Mouse (Mus musculus): ENCODE measurements around the gene Efcab9. TPM values are rescaled to one million over a fixed set of nuclear protein-coding genes. Genes with fewer than 3 reads are reported as not detected.

The Efcab9 gene
- polyA plus RNA-seq, 1 experiment, result not detected

Other genes with a start within 250 kb of the Efcab9 start
- gene Hba-a1, start 248.6 kb downstream of the Efcab9 start, polyA plus RNA-seq (2012; rRNA removed), result 63.7 and 70.9 TPM in 2 replicates
- gene Hbq1b, start 245.1 kb downstream of the Efcab9 start, polyA plus RNA-seq (2012; rRNA removed), result not detected in 2 replicates
- 127 and 153 TPM in 2 replicates for gene Hba-a2, start 235.6 kb downstream of the Efcab9 start, polyA plus RNA-seq (2012; rRNA removed)
- gene Hbq1a, start 232.0 kb downstream of the Efcab9 start, polyA plus RNA-seq (2012; rRNA removed), result not detected in 2 replicates
- 3.4 and 3.7 TPM in 2 replicates for gene Sh3pxd2b, start 184.3 kb downstream of the Efcab9 start, polyA plus RNA-seq (2012; rRNA removed)
- gene Ubtd2, start 76.7 kb downstream of the Efcab9 start, polyA plus RNA-seq (2012; rRNA removed), result 2.8 and 3.6 TPM in 2 replicates
- gene Stk10, start 1.2 kb upstream of the Efcab9 start, polyA plus RNA-seq (2012; rRNA removed), result 13.5 and 30.5 TPM in 2 replicates
- gene Fbxw11, start 110.6 kb upstream of the Efcab9 start, polyA plus RNA-seq (2012; rRNA removed), result 31.9 and 41.2 TPM in 2 replicates

All from large intestine, adult 2 months (tissue).